Mouse (Mus musculus) yolk sac, embryonic 10.5 days (tissue): ENCODE results near the gene Tarsl2.
A peak's percentile ranks its signal among the peaks of the same experiment; 100 is the strongest.

Source experiments
- DNase-seq: peaks from one replicate; pipeline ENCODE4 v3.0.0-alpha.2; 2017; ENCODE audit warnings: low spot score

Tarsl2 gene

GRCm38 (mm10) chr7:65644643-65645351, at the start of gene Tarsl2:
Tarsl2 (plus strand) TSS chr7:65644898.
- peak; percentile 95 for DNase-seq

- DNase-seq, result no peak
Observed at GRCm38 (mm10) chr7:65606124-65606523, 38.6 kb upstream of the Tarsl2 start.

- no peak for DNase-seq
Observed at GRCm38 (mm10) chr7:65607003-65607402, 37.7 kb upstream of the Tarsl2 start.

- no peak for DNase-seq
Observed at GRCm38 (mm10) chr7:65610171-65610570, 34.5 kb upstream of the Tarsl2 start.

- DNase-seq, result no peak
Observed at GRCm38 (mm10) chr7:65610673-65611072, 34.0 kb upstream of the Tarsl2 start.

- DNase-seq, result no peak
Observed at GRCm38 (mm10) chr7:65611298-65611697, 33.4 kb upstream of the Tarsl2 start.

GRCm38 (mm10) chr7:65613723-65614122, 31.0 kb upstream of the Tarsl2 start:
- DNase-seq, result no peak

- DNase-seq, result no peak
Observed at GRCm38 (mm10) chr7:65618751-65619150, 25.9 kb upstream of the Tarsl2 start.

GRCm38 (mm10) chr7:65620746-65621145, 24.0 kb upstream of the Tarsl2 start:
- DNase-seq, result no peak

- no peak for DNase-seq
Observed at GRCm38 (mm10) chr7:65623330-65623729, 21.4 kb upstream of the Tarsl2 start.

GRCm38 (mm10) chr7:65625528-65625927, 19.2 kb upstream of the Tarsl2 start:
- no peak for DNase-seq

- no peak for DNase-seq
Observed at GRCm38 (mm10) chr7:65629846-65630245, 14.9 kb upstream of the Tarsl2 start.

- DNase-seq, result no peak
Observed at GRCm38 (mm10) chr7:65630661-65631060, 14.0 kb upstream of the Tarsl2 start.

- no peak for DNase-seq
Observed at GRCm38 (mm10) chr7:65635831-65636230, 8.9 kb upstream of the Tarsl2 start.

GRCm38 (mm10) chr7:65636356-65636880, 8.3 kb upstream of the Tarsl2 start:
- no peak for DNase-seq

GRCm38 (mm10) chr7:65638170-65638770, 6.4 kb upstream of the Tarsl2 start:
- no peak for DNase-seq

GRCm38 (mm10) chr7:65639821-65640382, 4.8 kb upstream of the Tarsl2 start:
- no peak for DNase-seq

GRCm38 (mm10) chr7:65640672-65641071, 4.0 kb upstream of the Tarsl2 start:
- no peak for DNase-seq

GRCm38 (mm10) chr7:65642371-65643304, 2.1 kb upstream of the Tarsl2 start:
- no peak for DNase-seq

- no peak for DNase-seq
Observed at GRCm38 (mm10) chr7:65643861-65644421, 757 bp upstream of the Tarsl2 start.

- no peak for DNase-seq
Observed at GRCm38 (mm10) chr7:65645996-65646395, 1.3 kb downstream of the Tarsl2 start.

GRCm38 (mm10) chr7:65650662-65651061, 6.0 kb downstream of the Tarsl2 start:
- no peak for DNase-seq
